Mouse (Mus musculus) right cerebral cortex, adult 2 months (tissue): ENCODE results near the gene Cd300e.

Experiments
- DNase-seq, 2 experiments: peaks; one replicate each; pipeline ENCODE4 v3.0.0; 2021 to 2022; ENCODE audit warnings: low spot score in 2 of 2

The Cd300e gene

GRCm38 (mm10) chr11:115062077-115062476, at the start of gene Cd300e:
Gene Cd300e (minus strand): TSS chr11:115062177.
- no peak for DNase-seq

GRCm38 (mm10) chr11:115110271-115110670, 48.3 kb upstream of the Cd300e start:
- DNase-seq: no peak

DNA sequence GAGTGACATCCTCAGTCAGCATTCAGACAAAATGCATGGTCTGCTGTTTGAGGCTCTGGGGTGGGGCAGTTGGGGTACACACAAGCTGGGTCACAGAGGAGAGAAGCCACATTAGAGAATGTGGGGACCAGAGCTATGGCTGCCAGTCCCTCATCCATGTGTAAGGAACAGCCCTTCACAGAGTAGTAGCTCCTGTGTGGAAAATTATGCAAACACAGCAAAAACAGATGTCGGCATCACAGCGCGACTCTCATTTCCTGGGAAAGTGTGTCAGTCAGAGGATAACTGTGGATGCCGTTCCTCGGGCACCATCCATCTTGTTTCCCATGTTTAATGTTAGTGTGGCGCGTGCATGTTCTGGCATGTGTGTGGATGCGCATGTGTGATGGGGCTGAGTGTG, 46.2 kb upstream of the Cd300e start:
- DNase-seq: no peak

GRCm38 (mm10) chr11:115107403-115107916, 45.5 kb upstream of the Cd300e start:
- DNase-seq: no peak

- DNase-seq: no peak
These were observed 44.7 kb upstream of the Cd300e start for GRCm38 (mm10) chr11:115106638-115107037.

DNA sequence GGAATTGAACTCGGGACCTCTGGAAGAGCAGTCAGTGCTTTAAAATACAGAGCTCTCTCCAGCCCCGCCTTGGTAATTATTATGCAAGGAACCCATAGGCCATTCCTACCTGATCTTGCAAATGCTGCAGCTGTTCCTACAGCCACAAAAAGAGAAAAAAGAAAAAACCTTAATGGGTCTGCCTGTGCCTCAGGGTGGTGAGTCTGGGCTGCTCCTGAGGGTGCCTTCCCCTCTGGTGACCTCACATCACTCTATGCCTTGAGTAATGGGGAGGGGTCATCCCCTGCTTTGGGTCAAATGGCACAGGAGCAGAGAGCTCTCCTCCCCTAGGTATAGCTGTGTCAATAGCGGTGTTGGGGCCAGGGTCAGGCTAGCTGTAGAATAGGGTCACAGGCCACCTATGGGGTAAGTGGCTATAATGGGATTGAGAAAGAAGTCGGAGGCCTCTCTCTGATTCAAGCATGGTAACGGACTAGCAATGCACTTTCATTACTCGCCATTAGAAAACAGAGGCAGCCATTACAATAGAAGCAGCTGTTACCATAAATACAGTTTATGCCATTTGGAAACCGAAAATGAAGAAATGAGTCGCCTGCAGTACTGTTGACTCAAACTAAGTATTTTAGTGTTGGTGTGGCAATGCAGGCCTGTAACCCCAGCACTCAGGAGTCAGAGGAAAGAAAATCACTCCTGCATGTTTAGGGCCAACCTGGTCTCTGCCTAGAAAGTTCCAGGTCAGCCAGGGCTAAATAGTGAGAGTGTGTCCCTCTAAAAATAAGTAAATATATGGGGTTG, 43.0 kb upstream of the Cd300e start:
- DNase-seq: no peak

DNA sequence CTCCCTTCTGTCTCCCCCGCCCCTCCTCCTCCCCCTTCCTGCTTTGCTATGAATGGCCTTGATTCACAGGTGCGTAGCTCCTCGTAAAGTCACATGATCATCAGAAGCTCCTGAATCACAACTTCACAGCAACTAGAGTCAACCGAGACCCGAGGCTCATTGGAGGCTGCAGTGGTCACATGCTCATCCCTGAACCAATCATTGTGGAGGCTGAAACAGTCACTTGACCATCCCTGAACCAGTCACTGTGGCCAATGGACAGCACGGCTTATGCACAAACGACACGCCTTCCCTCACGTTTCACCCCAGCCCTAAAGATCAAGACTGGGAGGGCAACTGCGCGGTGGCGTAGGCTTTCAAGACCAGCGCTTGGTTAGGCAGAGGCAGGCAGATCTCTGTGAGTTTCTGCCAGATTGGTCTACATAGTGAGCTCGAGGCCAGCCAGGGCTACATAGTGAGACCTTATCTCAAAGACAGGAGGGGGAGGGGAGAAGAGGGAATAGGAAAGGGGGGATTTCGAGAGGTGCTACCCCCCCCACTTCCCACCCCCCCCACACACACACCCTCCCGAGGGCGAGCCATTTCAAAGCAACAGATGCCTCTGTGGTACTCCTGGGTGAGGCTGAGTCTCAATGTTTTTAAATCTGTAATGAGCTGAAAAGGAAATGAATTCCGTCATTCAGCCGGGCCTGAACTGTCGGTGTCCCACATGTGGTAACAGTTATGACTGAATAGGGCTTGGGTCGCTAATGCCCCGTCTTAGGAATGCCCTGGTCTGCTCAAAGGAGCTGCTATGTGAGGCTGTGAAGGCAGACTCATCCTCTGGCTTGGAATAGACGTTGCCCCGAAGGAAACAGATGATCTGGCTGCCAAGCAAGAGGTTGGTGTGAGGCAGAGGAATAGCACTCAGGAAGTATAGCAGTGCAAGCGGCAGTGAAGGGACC, 41.8 kb upstream of the Cd300e start:
- no peak for DNase-seq

DNA sequence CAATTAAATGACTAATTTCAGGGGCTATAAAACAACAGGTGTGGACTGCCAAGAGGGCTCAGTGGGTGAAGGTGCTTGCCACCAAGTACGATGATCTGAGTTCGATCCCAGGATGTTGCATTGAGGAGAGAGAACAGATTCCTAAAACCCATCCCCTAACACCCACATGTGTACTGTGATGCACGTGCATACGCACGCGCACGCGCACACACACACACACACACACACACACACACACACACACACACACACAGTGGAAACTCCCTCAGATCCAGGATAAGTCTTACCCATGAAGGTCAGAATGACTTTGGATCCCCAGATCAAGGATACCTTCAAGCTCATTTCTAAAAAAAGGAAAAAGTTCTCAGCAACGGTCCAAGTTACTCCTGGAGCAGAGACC, 40.1 kb upstream of the Cd300e start:
- no peak for DNase-seq

GRCm38 (mm10) chr11:115101615-115102051, 39.7 kb upstream of the Cd300e start:
- no peak for DNase-seq

DNA sequence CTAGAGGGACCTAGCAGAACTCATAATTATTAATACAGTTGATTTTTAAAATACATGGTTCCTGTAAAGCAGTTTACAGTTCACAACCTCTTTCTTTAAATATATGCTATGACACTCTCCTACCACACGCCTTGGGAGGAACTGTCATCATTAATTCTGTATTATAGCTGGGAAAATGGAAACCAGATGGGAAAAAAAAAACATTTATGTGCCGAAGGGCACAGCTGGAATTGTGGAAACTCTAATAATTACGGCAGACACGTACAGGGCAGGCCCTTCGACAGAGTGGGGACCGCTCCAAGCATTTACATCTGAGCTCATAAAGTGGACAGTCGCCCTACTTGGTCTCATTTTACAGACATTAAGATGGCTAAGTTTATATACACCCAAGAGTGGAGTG, 38.8 kb upstream of the Cd300e start:
- no peak for DNase-seq

DNA sequence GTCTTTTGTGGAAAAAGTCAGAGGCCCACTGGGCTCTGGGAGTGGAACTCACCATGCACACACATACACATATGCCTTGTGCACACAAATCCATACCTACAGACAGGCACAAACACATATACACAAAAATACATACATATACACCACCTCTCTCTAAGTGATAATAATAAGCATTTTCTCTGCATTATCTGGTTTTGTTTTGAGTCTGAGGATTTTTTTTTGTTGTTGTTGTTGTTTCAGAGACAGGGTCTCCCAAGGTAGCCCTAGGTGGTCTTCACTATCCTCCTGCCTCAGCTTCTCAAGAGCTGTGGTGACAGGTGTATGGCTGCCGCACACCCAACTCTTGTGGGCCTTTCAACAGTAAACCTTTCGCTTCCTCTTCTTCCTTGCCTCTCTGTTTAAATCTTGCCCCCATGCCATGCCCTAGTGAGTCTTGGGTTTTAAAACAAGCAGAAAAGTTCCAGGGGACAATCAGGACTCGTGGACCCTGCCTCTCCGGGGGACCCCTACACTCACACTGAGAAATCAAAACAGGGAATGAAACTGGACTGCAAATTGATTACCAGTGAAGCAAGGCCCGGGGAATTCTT, 38.1 kb upstream of the Cd300e start:
- DNase-seq: no peak

DNA sequence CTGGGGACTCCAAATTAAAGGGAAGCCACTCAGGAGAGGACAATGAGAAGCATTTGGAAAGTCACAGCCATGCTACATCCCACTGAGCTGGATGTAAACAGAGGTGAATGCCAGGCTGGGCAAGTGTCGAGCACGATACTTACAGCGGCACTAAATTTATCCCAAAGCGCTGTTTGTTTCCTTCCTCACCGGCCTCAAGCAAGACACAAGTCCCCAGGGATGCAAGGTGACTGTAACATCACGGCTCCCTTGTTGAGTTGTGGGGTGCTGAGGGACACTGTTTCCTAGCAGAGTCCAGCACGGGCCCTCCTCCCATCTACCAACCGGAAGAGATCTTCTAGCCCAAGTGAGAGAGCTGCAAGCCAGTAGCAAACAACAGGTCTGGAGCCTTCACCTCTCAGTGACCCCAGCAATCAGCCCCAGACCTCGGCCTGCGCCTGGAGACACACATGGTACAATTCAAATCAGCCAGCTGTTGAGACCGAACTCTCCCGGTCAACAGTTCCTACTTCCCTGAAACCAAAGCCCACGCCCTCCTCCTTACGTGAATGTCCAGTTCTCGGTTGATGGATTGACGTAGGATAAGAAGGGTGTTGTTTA, 37.4 kb upstream of the Cd300e start:
- no peak for DNase-seq

DNA sequence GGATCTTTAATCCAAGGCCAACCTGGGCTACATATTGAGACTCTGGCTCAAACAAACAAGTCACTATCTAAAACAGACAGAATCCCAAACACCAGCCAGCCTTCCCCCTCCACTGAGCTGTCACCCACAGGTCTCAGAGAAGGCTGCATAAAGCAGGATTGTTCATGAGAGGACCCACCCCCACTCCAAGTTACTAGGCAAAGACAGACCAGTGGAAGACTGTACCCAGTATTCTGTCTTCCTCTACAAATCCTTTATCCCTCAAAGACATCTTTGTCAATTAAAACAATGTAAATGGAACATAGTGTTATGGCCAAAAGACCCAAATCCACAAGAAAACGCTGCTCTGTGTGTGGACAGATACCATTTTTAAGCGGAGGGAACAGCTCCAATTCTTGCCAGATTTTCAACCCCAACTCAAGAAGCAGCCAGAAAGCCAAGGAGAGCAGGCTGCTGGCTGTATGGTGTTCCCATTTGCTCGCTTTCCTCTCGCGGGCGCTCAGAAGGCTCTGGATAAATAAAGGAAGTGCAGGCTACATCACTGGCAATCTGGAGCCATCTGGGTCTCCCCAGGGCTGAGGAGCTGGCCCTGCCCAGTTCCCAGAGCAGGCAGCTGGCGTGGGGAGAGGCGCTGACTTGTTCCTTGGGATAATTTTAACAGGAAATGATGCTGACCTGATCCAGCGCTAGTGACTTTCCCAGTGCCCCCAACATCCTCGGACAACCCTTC, 36.4 kb upstream of the Cd300e start:
- DNase-seq: no peak

GRCm38 (mm10) chr11:115092140-115092539, 30.2 kb upstream of the Cd300e start:
- no peak for DNase-seq

- no peak for DNase-seq
These were observed 29.5 kb upstream of the Cd300e start, which contains the start of gene Rab37 for GRCm38 (mm10) chr11:115091362-115091901. Gene Rab37 (plus strand): TSS chr11:115091431.

DNA sequence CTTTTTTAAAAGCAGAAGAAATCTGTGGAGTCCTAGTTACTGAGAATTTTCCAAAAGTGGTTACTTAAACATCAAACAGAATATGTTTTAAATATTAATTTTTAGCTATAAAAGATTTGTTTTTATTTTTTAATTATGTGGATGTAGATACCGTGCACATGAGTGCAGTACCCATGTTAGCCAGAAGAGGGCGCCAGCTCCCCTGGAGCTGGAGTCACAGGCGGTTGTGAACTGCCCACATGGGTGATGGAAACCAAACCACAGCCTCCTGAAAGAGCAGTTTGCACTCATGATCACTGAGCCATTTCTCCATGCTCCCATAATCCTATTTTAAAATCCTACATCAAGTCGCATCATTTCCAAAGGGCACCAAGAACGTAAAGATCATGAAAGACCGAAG, 27.9 kb upstream of the Cd300e start:
- DNase-seq: no peak

GRCm38 (mm10) chr11:115086213-115086612, 24.2 kb upstream of the Cd300e start:
- no peak for DNase-seq

DNA sequence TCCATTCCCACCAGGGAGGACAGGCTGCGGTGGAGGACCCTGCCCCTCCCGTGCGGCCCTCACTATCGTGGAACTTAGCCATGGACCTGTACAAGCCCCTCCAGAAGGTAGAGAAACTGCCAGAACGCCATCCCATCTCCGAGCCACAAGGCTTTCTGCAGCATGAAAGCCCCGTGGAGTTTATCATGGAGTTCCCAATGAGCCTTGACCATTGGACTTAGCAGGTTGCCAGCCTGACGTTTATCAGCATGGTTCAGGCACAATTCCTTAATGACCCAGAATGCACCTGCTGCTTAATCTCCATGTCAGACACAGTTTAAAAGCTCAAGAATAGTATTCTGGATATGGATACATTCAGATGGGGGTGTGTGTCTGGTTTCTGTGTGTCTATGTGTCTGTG, 23.1 kb upstream of the Cd300e start:
- DNase-seq: no peak

- DNase-seq: no peak
These were observed 22.6 kb upstream of the Cd300e start for GRCm38 (mm10) chr11:115084595-115084994.

DNA sequence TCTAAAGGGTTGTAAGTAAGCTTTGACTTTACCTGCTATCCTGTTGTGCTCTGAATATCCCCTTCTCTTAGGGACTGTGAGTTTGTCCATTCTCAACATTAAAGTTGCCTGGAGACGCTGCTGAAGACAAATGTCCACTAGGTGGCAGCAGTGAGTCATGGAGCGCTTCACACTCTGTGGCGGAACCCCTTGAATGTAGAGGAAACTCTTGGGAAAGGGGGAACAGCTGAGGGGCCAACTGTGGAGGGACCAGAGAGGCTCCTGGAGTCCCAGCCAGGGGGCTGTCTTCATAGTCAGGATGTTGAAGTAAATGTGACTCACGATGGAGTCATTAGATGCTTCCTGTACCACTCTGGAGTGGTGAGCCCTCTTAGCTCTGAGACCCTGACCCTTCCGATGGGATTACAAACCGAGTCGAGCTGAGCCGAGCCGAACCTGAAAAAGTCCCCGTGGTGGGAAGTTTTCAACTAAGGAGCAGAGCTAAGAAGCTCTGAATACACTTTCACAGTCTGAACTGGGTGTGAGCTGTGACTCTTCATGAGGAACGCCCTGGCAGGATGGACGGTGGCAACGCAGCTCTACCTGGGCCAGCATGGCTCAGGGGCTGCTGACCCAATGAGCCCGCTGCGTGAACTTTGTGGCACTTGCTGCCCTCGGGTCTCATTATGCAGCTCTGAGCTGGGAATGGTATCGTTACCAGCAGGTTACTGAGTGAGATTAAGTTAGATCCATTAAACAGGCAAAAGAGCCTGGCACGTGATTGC, 21.6 kb upstream of the Cd300e start:
- peak; percentile 77 to 82 for DNase-seq
